Mouse (Mus musculus) cortical plate, adult 2 months (tissue): Measurements from ENCODE around the gene Slc3a1.

ENCODE experiments used
- CTCF ChIP-seq: fragments of 200-500 bp; IDR thresholded peaks from 2 replicates; pipeline ENCODE4 v1.5.1; 2011; ENCODE audit warnings: mild to moderate bottlenecking, control low read depth, low read length; ENCODE audit not compliant: insufficient read depth; ENCODE audit errors: extremely low read depth
- POLR2A ChIP-seq: fragments of 200-500 bp; IDR thresholded peaks from 2 replicates; pipeline ENCODE4 v1.6.1; 2011; ENCODE audit warnings: mild to moderate bottlenecking, low read length, control low read depth; ENCODE audit not compliant: insufficient read depth; ENCODE audit errors: extremely low read depth

GRCm38 (mm10) chr17:85058276-85058675 lies 30.1 kb downstream of the Slc3a1 start:
- no peak for TF ChIP-seq CTCF
- TF ChIP-seq POLR2A: no peak
